Mouse (Mus musculus) midbrain, embryonic 14.5 days (tissue): ENCODE measurements around the gene Cyb561. TPM values are rescaled to one million over a fixed set of nuclear protein-coding genes. Genes with fewer than 3 reads are reported as not detected.

Experiments
- ATAC-seq: fragments of 200-750 bp; cut with Nextera tagmentation; 2 replicates; pipeline ENCODE4 v1.8.0; 2017; ENCODE audit warnings: moderate number of reproducible peaks, moderate library complexity; ENCODE audit not compliant: low FRiP score, low TSS enrichment
- DNase-seq: peaks from one replicate; pipeline ENCODE4 v3.0.0-alpha.2; 2015
- H3K27ac ChIP-seq: fragments of 300-500 bp; sonication (generic); replicated peaks from 2 replicates; pipeline ENCODE4 v1.5.1; 2014; ENCODE audit warnings: mild to moderate bottlenecking, low read depth, low read length, moderate library complexity
- H3K27me3 ChIP-seq: fragments of 300-500 bp; sonication (generic); 2 replicates; pipeline ENCODE4 v1.6.1; 2014; ENCODE audit warnings: low read length, control low read depth, mixed read lengths; ENCODE audit not compliant: control insufficient read depth, insufficient read depth
- H3K36me3 ChIP-seq: fragments of 300-500 bp; sonication (generic); 2 replicates; pipeline ENCODE4 v1.6.1; 2014; ENCODE audit warnings: low read length, control low read depth; ENCODE audit not compliant: control insufficient read depth, insufficient read depth
- H3K4me1 ChIP-seq: fragments of 300-500 bp; sonication (generic); 2 replicates; pipeline ENCODE4 v1.6.1; 2014; ENCODE audit warnings: mild to moderate bottlenecking, antibody characterized with exemption, low read length, control low read depth; ENCODE audit not compliant: control insufficient read depth, insufficient read depth
- H3K4me2 ChIP-seq: fragments of 300-500 bp; sonication (generic); 2 replicates; pipeline ENCODE4 v1.6.1; 2014; ENCODE audit warnings: mild to moderate bottlenecking, low read length, moderate library complexity
- H3K4me3 ChIP-seq: fragments of 300-500 bp; sonication (generic); replicated peaks from 2 replicates; pipeline ENCODE4 v1.5.1; 2014; ENCODE audit warnings: low read depth, low read length
- H3K9ac ChIP-seq: fragments of 300-500 bp; sonication (generic); replicated peaks from 2 replicates; pipeline ENCODE4 v1.6.1; 2014; ENCODE audit warnings: mild to moderate bottlenecking, low read length, moderate library complexity
- H3K9me3 ChIP-seq: fragments of 300-500 bp; sonication (generic); 2 replicates; pipeline ENCODE4 v1.6.1; 2016; ENCODE audit warnings: low read length, control low read depth, mixed read lengths; ENCODE audit not compliant: control insufficient read depth
- WGBS: fragments of 180-500 bp; shearing (Covaris S2); extraction: QIAGEN DNeasy Blood & Tissue Kit; methylation state at CpG from one replicate; pipeline ENCODE4 v1.1.7; 2014; 5-methylcytosine and 5-hydroxymethylcytosine counted together
- polyA plus RNA-seq: library from polyadenylated mRNA; unstranded; fragments of >200 nt; fragmentation: Nextera tagmentation; extraction: Ambion mirVana; gene quantifications from 2 replicates; pipeline ENCODE4 v1.2.1, GENCODE M21; 2014

Gene Cyb561
- polyA plus RNA-seq, 1 experiment from 2014 or later = 45.7 TPM

GRCm38 (mm10) chr11:105959355-105959754 lies 6.2 kb upstream of the Cyb561 start:
- DNase-seq (peak; percentile 30), ATAC-seq (no peak)
- peaks cover 2% of the 10 kb centered on the region; the same call in 1 of the 2 replicates for H3K4me1 ChIP-seq
- no peaks in the 10 kb centered on the region for H3K36me3 ChIP-seq
- no peak overlapping the region for H3K27ac ChIP-seq
- H3K27me3 ChIP-seq = no peaks in the 10 kb centered on the region
- no peak overlapping the region for H3K9ac ChIP-seq
- WGBS = 54% methylated on average over 17 of the region's 17 CpGs
- H3K4me3 ChIP-seq = no peak overlapping the region
- H3K4me2 ChIP-seq = no peak overlapping the region
- H3K9me3 ChIP-seq = no peaks in the 10 kb centered on the region

GRCm38 (mm10) chr11:105958566-105958965 lies 5.4 kb upstream of the Cyb561 start:
- no peak for DNase-seq
- Histone ChIP-seq H3K27me3 (no peaks in the 10 kb centered on the region), H3K36me3 (no peaks in the 10 kb centered on the region), H3K4me1 (peaks cover 2% of the 10 kb centered on the region; the same call in 1 of the 2 replicates), H3K27ac (no peak overlapping the region), H3K4me2 (no peak overlapping the region), H3K4me3 (no peak overlapping the region), H3K9ac (no peak overlapping the region), H3K9me3 (no peaks in the 10 kb centered on the region)
- WGBS = 67% methylated on average over 1 of the region's 1 CpGs
- no peak for ATAC-seq

GRCm38 (mm10) chr11:105957501-105957900 lies 4.4 kb upstream of the Cyb561 start:
- Histone ChIP-seq H3K27ac (no peak overlapping the region), H3K4me3 (no peak overlapping the region), H3K27me3 (no peaks in the 10 kb centered on the region), H3K36me3 (no peaks in the 10 kb centered on the region), H3K9ac (no peak overlapping the region), H3K9me3 (no peaks in the 10 kb centered on the region), H3K4me1 (peaks cover 2% of the 10 kb centered on the region; the same call in 1 of the 2 replicates), H3K4me2 (no peak overlapping the region)
- DNase-seq (no peak), ATAC-seq (no peak)
- 48% methylated on average over 6 of the region's 6 CpGs for WGBS

- ATAC-seq = no peak
- DNase-seq = no peak
- Histone ChIP-seq H3K9me3 (no peaks in the 10 kb centered on the region), H3K4me1 (peaks cover 2% of the 10 kb centered on the region; the same call in 1 of the 2 replicates), H3K27me3 (no peaks in the 10 kb centered on the region), H3K36me3 (no peaks in the 10 kb centered on the region), H3K27ac (no peak overlapping the region), H3K4me3 (no peak overlapping the region), H3K4me2 (no peak overlapping the region), H3K9ac (no peak overlapping the region)
- 91% methylated on average over 28 of the region's 28 CpGs for WGBS
Measured at GRCm38 (mm10) chr11:105955815-105956430, 2.8 kb upstream of the Cyb561 start.

GRCm38 (mm10) chr11:105953402-105953801 lies 266 bp upstream of the Cyb561 start:
- no peaks in the 10 kb centered on the region for H3K4me1 ChIP-seq
- no peaks in the 10 kb centered on the region for H3K27me3 ChIP-seq
- H3K4me3 ChIP-seq = no peak overlapping the region
- no peaks in the 10 kb centered on the region for H3K36me3 ChIP-seq
- H3K4me2 ChIP-seq = no peak overlapping the region
- ATAC-seq (no peak), DNase-seq (no peak)
- no peak overlapping the region for H3K9ac ChIP-seq
- WGBS = 88% methylated on average over 6 of the region's 6 CpGs
- H3K9me3 ChIP-seq = no peaks in the 10 kb centered on the region
- H3K27ac ChIP-seq = no peak overlapping the region

GRCm38 (mm10) chr11:105952111-105952510 lies 1.0 kb downstream of the Cyb561 start:
- ATAC-seq (no peak), DNase-seq (no peak)
- H3K36me3 ChIP-seq = no peaks in the 10 kb centered on the region
- H3K9ac ChIP-seq = no peak overlapping the region
- no peak overlapping the region for H3K4me3 ChIP-seq
- H3K4me2 ChIP-seq = no peak overlapping the region
- H3K9me3 ChIP-seq = no peaks in the 10 kb centered on the region
- no peaks in the 10 kb centered on the region for H3K4me1 ChIP-seq
- WGBS = 81% methylated on average over 9 of the region's 9 CpGs
- no peaks in the 10 kb centered on the region for H3K27me3 ChIP-seq
- no peak overlapping the region for H3K27ac ChIP-seq

DNA sequence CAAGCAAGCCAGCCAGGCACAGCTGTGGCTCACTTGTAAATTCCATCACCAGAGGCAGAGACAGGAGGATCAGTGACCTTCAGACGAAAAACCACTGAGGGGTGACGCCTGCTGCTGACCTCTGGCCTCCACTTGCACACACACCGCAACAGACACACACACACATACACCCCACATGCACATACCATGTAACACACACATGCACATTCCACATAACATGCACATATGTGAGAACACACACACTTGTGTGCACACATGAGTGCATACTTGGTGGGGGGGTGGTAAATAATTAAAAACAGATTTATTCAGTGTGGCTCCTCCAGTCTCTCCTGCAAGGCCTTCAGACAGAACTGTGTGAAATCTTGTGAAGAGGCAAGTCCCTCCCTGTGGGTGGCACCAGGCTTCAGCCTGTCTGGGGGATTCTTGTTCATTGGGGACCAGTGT lies 1.5 kb downstream of the Cyb561 start:
- Histone ChIP-seq H3K9ac (no peak overlapping the region), H3K27me3 (no peaks in the 10 kb centered on the region), H3K4me2 (no peak overlapping the region), H3K4me1 (no peaks in the 10 kb centered on the region), H3K9me3 (no peaks in the 10 kb centered on the region), H3K4me3 (no peak overlapping the region), H3K36me3 (no peaks in the 10 kb centered on the region), H3K27ac (no peak overlapping the region)
- DNase-seq (no peak), ATAC-seq (no peak)
- 23% methylated on average over 3 of the region's 3 CpGs for WGBS

- ATAC-seq (no peak), DNase-seq (no peak)
- no peaks in the 10 kb centered on the region for H3K9me3 ChIP-seq
- H3K4me2 ChIP-seq = no peak overlapping the region
- H3K27me3 ChIP-seq = no peaks in the 10 kb centered on the region
- H3K4me3 ChIP-seq = no peak overlapping the region
- 74% methylated on average over 4 of the region's 4 CpGs for WGBS
- H3K4me1 ChIP-seq = no peaks in the 10 kb centered on the region
- no peak overlapping the region for H3K27ac ChIP-seq
- H3K9ac ChIP-seq = no peak overlapping the region
- H3K36me3 ChIP-seq = no peaks in the 10 kb centered on the region
Measured at GRCm38 (mm10) chr11:105950519-105950918, 2.6 kb downstream of the Cyb561 start.

DNA sequence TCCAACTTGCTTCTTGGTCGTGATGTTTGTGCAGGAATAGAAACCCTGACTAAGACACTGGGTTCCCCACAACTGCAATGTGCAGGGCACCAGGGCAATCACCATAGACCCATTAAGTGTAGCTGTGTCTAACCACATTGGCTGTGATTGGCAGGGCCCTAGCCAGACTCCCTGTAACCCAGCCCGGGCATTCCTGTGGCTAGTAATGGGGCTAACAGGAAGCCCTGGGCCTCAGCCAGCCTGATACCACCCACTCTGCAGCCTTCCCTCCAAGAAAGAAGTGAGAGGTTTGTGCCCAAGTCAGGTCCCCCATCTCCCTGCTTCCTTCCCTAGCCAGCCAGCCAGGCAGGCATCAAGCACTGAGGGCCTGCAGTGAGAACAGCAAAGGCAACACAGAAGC lies 4.9 kb downstream of the Cyb561 start:
- no peaks in the 10 kb centered on the region for H3K9me3 ChIP-seq
- no peak for ATAC-seq
- no peaks in the 10 kb centered on the region for H3K27me3 ChIP-seq
- H3K4me2 ChIP-seq = no peak overlapping the region
- WGBS = 67% methylated on average over 2 of the region's 2 CpGs
- no peak overlapping the region for H3K9ac ChIP-seq
- H3K4me3 ChIP-seq = no peak overlapping the region
- peaks cover 3% of the 10 kb centered on the region; the same call in 1 of the 2 replicates for H3K4me1 ChIP-seq
- DNase-seq = no peak
- H3K36me3 ChIP-seq = no peaks in the 10 kb centered on the region
- no peak overlapping the region for H3K27ac ChIP-seq
